In the genomic region with DNA sequence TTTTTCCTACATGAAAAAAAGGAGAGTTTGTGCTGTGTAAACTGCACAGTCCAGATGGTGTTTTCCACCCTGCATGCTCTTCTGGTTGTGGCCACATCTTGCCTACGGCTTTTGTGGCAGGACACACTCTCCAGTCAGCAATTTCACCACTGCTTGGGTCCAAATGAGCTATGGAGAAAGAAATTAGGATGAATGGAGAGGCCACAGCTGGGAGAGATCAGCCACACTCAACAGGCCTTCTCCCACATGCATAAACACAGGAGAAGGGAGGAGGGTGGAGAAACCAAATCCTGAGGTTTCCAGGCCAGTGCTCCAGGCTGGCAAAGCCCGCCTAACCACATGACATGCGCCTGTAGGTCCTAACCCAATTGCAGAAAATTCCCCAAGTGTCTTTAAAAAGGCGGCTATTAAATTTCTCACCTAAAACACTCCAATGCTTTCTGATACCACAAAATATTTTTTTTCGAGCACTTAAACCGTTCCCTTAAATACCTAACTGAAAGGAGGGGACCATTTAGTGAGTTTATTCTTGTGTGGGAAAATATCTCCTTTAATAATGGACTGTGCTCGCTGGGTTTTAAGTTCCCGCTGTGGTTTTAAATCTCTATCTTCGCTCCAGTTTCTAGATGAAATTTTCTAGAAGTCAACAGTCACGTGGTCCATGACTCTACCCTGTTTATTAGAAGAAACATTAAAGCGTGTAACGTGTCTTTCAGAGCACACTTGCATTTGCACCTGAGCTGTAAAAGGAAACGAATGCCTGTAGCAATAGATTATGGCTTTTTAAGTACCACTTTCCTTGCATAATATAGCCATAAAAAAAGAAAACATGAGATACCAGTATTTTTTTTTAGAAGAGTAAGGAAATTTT, we compare ENCODE assay signal across 9 mouse cellular contexts.
DNase-seq lines count a peak whose midpoint lies in the region; ATAC-seq and TF ChIP-seq lines count a peak whose summit lies in the region.
"Had no signal": no experiment of that assay in that cellular context is flagged by ENCODE, and none has a peak within 500 bp of the region (broad histone marks: within the 10 kb centered on the region; RNA-seq: fewer than 3 reads in every experiment).

No protein-coding gene starts in this region.

- ATAC-seq in frontal cortex, adult (ENCODE audit: low TSS enrichment) = no peak
- no peak for ATAC-seq in activated CD4-positive, CD25-positive, alpha-beta regulatory T cell, adult 4 months

- H3K4me3 ChIP-seq in kidney, adult 2 months (ENCODE audit: insufficient read depth, low read depth, low read length) = no peak overlapping the region

- TF ChIP-seq POLR2A in kidney, adult 2 months (IDR thresholded peaks at IDR 0.05; ENCODE audit: low read depth, low read length) = no peak

- WGBS in kidney, adult 2 months = 34% methylated on average over 13 of the region's 13 CpGs

- no peak overlapping the region for H3K27ac ChIP-seq in kidney, adult 2 months (ENCODE audit: insufficient read depth, low read depth, low read length)

- TF ChIP-seq CTCF in kidney, adult 2 months (conservative IDR thresholded peaks at IDR 0.05; ENCODE audit: insufficient read depth, insufficient read length, low read depth, low read length) = no peak

- DNase-seq in kidney, adult 2 months = peak; percentile 14
- DNase-seq in kidney, adult 18-20 months = no peak
- DNase-seq in heart, postnatal 10 days = peak; percentile 47 to 48
- DNase-seq in lung, adult 18-20 months = peak; percentile 64 to 67
- peak; percentile 43 for DNase-seq in urinary bladder, postnatal 25 days (ENCODE audit: low spot score)
- no peak for DNase-seq in cerebellum, adult 8-10 months
- DNase-seq: thymus, postnatal 4 days had no signal

- no peaks in the 10 kb centered on the region for H3K27me3 ChIP-seq in kidney, adult 2 months (replicated peaks; ENCODE audit: control insufficient read depth, insufficient read depth, low read length)

- no peaks in the 10 kb centered on the region for H3K36me3 ChIP-seq in kidney, adult 2 months (ENCODE audit: control insufficient read depth, insufficient read depth, low read length)

- no peaks in the 10 kb centered on the region for H3K4me1 ChIP-seq in kidney, adult 2 months (ENCODE audit: control insufficient read depth, insufficient read depth, low read length)

- intact Hi-C loops in heart, postnatal 10 days (cut with DNase I) = no loop called here

Comparison
In these comparisons a context has a peak if more than half of its experiments do, and no peak if none do; other contexts are left out.
1. DNase-seq: peak in kidney, adult 2 months (single experiment), heart, postnatal 10 days (2 of 2), lung, adult 18-20 months (2 of 2) and urinary bladder, postnatal 25 days (single experiment); none in kidney, adult 18-20 months (single experiment) and cerebellum, adult 8-10 months (single experiment).